Mouse (Mus musculus): ENCODE measurements around the gene Erbb2. TPM values are rescaled to one million over a fixed set of nuclear protein-coding genes. Genes with fewer than 3 reads are reported as not detected.

Erbb2 gene
- total and polyA plus RNA-seq, 2 experiments, result 0.72 to 1.0 TPM

- Histone ChIP-seq H3K79me2 (ENCODE audit: control insufficient read depth, insufficient read depth, low read length) (no peaks in the 10 kb centered on the region), H3K4me1 (ENCODE audit: control insufficient read depth, insufficient read depth, low read length) (no peaks in the 10 kb centered on the region), H3K9ac (ENCODE audit: low read depth, low read length) (no peak overlapping the region), H3K27ac (replicated peaks; ENCODE audit: insufficient read depth, low read depth, low read length) (no peak overlapping the region), H3K27me3 (ENCODE audit: control insufficient read depth, insufficient read depth, low read length) (peaks cover 3% of the 10 kb centered on the region; the same call in 1 of the 2 replicates), H3K36me3 (ENCODE audit: control insufficient read depth, insufficient read depth, low read length) (no peaks in the 10 kb centered on the region), H3K4me3 (ENCODE audit: insufficient read depth, low read depth, low read length) (no peak overlapping the region)
- WGBS, result 74% methylated on average over 13 of the region's 13 CpGs
- DNase-seq (ENCODE audit: extremely low read depth, low read depth, low spot score), result no peak
- no peak for TF ChIP-seq POLR2A (IDR thresholded peaks at IDR 0.05; ENCODE audit: extremely low read depth, insufficient read depth, low read length)
- TF ChIP-seq CTCF (IDR thresholded peaks at IDR 0.05; ENCODE audit: low read depth, low read length), result no peak
Observed at GRCm38 (mm10) chr11:98479026-98479939, 67.0 kb downstream of the Erbb2 start.

GRCm38 (mm10) chr11:98479940-98480497 lies 67.7 kb downstream of the Erbb2 start:
- Histone ChIP-seq H3K4me3 (ENCODE audit: insufficient read depth, low read depth, low read length) (no peak overlapping the region), H3K27ac (replicated peaks; ENCODE audit: insufficient read depth, low read depth, low read length) (no peak overlapping the region), H3K36me3 (ENCODE audit: control insufficient read depth, insufficient read depth, low read length) (no peaks in the 10 kb centered on the region), H3K27me3 (ENCODE audit: control insufficient read depth, insufficient read depth, low read length) (peaks cover 3% of the 10 kb centered on the region; the same call in 1 of the 2 replicates), H3K4me1 (ENCODE audit: control insufficient read depth, insufficient read depth, low read length) (no peaks in the 10 kb centered on the region), H3K9ac (ENCODE audit: low read depth, low read length) (no peak overlapping the region), H3K79me2 (ENCODE audit: control insufficient read depth, insufficient read depth, low read length) (no peaks in the 10 kb centered on the region)
- WGBS, result 89% methylated on average over 12 of the region's 12 CpGs
- no peak for DNase-seq (ENCODE audit: extremely low read depth, low read depth, low spot score)
- TF ChIP-seq CTCF (IDR thresholded peaks at IDR 0.05; ENCODE audit: low read depth, low read length) (no peak), POLR2A (IDR thresholded peaks at IDR 0.05; ENCODE audit: extremely low read depth, insufficient read depth, low read length) (no peak)

- no peak for DNase-seq (ENCODE audit: extremely low read depth, low read depth, low spot score)
- H3K36me3 ChIP-seq (ENCODE audit: control insufficient read depth, insufficient read depth, low read length), result no peaks in the 10 kb centered on the region
- WGBS, result 60% methylated on average over 6 of the region's 6 CpGs
- H3K27ac ChIP-seq (replicated peaks; ENCODE audit: insufficient read depth, low read depth, low read length), result no peak overlapping the region
- TF ChIP-seq POLR2A (IDR thresholded peaks at IDR 0.05; ENCODE audit: extremely low read depth, insufficient read depth, low read length) (no peak), CTCF (IDR thresholded peaks at IDR 0.05; ENCODE audit: low read depth, low read length) (no peak)
- no peaks in the 10 kb centered on the region for H3K4me1 ChIP-seq (ENCODE audit: control insufficient read depth, insufficient read depth, low read length)
- peaks cover 3% of the 10 kb centered on the region; the same call in 1 of the 2 replicates for H3K27me3 ChIP-seq (ENCODE audit: control insufficient read depth, insufficient read depth, low read length)
- H3K79me2 ChIP-seq (ENCODE audit: control insufficient read depth, insufficient read depth, low read length), result no peaks in the 10 kb centered on the region
- H3K9ac ChIP-seq (ENCODE audit: low read depth, low read length), result no peak overlapping the region
- no peak overlapping the region for H3K4me3 ChIP-seq (ENCODE audit: insufficient read depth, low read depth, low read length)
Observed at GRCm38 (mm10) chr11:98481231-98481630, 69.0 kb downstream of the Erbb2 start.

DNA sequence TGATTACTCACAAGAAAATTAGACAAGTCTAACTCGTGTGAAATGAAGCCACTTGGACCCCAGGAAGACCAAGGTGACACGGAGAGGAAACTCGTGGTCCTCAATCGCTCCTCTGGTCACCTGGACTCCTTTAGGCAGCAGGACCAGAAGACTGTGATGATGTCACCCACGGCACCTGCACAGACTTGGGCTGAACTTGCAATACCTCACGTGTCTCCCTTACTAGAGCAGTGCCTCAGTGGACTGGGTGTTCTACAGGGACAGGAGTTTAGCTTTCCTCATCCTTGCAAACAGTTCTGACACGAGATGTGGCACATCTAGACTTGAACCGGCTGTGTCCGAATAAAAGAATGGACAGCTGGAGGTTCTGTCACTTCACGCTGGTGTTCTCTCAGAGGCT lies 69.8 kb downstream of the Erbb2 start:
- WGBS, result 82% methylated on average over 10 of the region's 10 CpGs

DNA sequence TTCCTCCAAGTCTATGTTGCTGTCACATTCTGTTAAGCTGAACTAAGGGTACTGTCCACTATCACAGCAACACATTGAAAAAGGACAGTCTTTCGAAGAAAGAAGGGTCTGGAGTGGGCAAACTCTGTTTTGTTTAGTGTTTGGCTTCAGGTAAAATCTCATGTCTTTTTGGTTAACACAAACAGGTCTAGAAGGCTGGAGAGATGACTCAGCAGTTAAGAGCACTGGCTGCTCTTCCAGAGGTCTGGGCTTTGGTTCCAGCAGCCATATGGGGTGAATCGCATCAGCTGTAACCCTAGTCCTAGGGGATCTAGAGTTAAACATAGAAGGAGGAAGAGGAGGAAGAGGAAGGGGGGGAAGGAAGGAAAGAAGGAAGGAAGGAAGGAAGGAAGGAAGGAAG lies 73.5 kb downstream of the Erbb2 start:
- 84% methylated on average over 2 of the region's 2 CpGs for WGBS
- H3K36me3 ChIP-seq (ENCODE audit: control insufficient read depth, insufficient read depth, low read length), result no peaks in the 10 kb centered on the region
- no peak for DNase-seq (ENCODE audit: extremely low read depth, low read depth, low spot score)

More for the DNA sequence above, 69.8 kb downstream of the Erbb2 start:
- Histone ChIP-seq H3K27me3 (ENCODE audit: control insufficient read depth, insufficient read depth, low read length) (no peaks in the 10 kb centered on the region), H3K9ac (ENCODE audit: low read depth, low read length) (no peak overlapping the region), H3K4me1 (ENCODE audit: control insufficient read depth, insufficient read depth, low read length) (no peaks in the 10 kb centered on the region), H3K4me3 (ENCODE audit: insufficient read depth, low read depth, low read length) (no peak overlapping the region), H3K27ac (replicated peaks; ENCODE audit: insufficient read depth, low read depth, low read length) (no peak overlapping the region), H3K36me3 (ENCODE audit: control insufficient read depth, insufficient read depth, low read length) (no peaks in the 10 kb centered on the region), H3K79me2 (ENCODE audit: control insufficient read depth, insufficient read depth, low read length) (no peaks in the 10 kb centered on the region)
- no peak for TF ChIP-seq CTCF (IDR thresholded peaks at IDR 0.05; ENCODE audit: low read depth, low read length)
- TF ChIP-seq POLR2A (IDR thresholded peaks at IDR 0.05; ENCODE audit: extremely low read depth, insufficient read depth, low read length), result no peak
- DNase-seq (ENCODE audit: extremely low read depth, low read depth, low spot score), result no peak

More for the DNA sequence above, 73.5 kb downstream of the Erbb2 start:
- H3K4me3 ChIP-seq (ENCODE audit: insufficient read depth, low read depth, low read length), result no peak overlapping the region
- no peak overlapping the region for H3K9ac ChIP-seq (ENCODE audit: low read depth, low read length)
- H3K79me2 ChIP-seq (ENCODE audit: control insufficient read depth, insufficient read depth, low read length), result no peaks in the 10 kb centered on the region
- no peak overlapping the region for H3K27ac ChIP-seq (replicated peaks; ENCODE audit: insufficient read depth, low read depth, low read length)
- TF ChIP-seq CTCF (IDR thresholded peaks at IDR 0.05; ENCODE audit: low read depth, low read length) (no peak), POLR2A (IDR thresholded peaks at IDR 0.05; ENCODE audit: extremely low read depth, insufficient read depth, low read length) (no peak)
- H3K4me1 ChIP-seq (ENCODE audit: control insufficient read depth, insufficient read depth, low read length), result no peaks in the 10 kb centered on the region
- no peaks in the 10 kb centered on the region for H3K27me3 ChIP-seq (ENCODE audit: control insufficient read depth, insufficient read depth, low read length)

Other genes with a start within 250 kb of the Erbb2 start
- gene Med1, start 219.2 kb upstream of the Erbb2 start, total RNA-seq (2014; rRNA removed), result 10.0 and 12.9 TPM in 2 replicates
- gene Med1, start 219.2 kb upstream of the Erbb2 start, polyA plus RNA-seq (2012; rRNA removed), result 5.3 and 5.6 TPM in 2 replicates
- gene Cdk12, start 209.4 kb upstream of the Erbb2 start, total RNA-seq (2014; rRNA removed), result 19.5 and 20.3 TPM in 2 replicates
- 5.8 and 7.9 TPM in 2 replicates for gene Cdk12, start 209.4 kb upstream of the Erbb2 start, polyA plus RNA-seq (2012; rRNA removed)
- gene Neurod2, start 82.8 kb upstream of the Erbb2 start, total RNA-seq (2014; rRNA removed), result not detected in 2 replicates
- gene Neurod2, start 82.8 kb upstream of the Erbb2 start, polyA plus RNA-seq (2012; rRNA removed), result not detected in 2 replicates
- gene Ppp1r1b, start 64.1 kb upstream of the Erbb2 start, total RNA-seq (2014; rRNA removed), result 0.55 and 0.87 TPM in 2 replicates
- gene Ppp1r1b, start 64.1 kb upstream of the Erbb2 start, polyA plus RNA-seq (2012; rRNA removed), result 2.8 and 4.3 TPM in 2 replicates
- 11.9 and 17.2 TPM in 2 replicates for gene Stard3, start 54.1 kb upstream of the Erbb2 start, total RNA-seq (2014; rRNA removed)
- 30.0 and 41.1 TPM in 2 replicates for gene Stard3, start 54.1 kb upstream of the Erbb2 start, polyA plus RNA-seq (2012; rRNA removed)
- gene Tcap, start 28.7 kb upstream of the Erbb2 start, total RNA-seq (2014; rRNA removed), result 3.5 TPM in 1 of 2 replicates, not detected in the other
- 0.10 and 0.16 TPM in 2 replicates for gene Tcap, start 28.7 kb upstream of the Erbb2 start, polyA plus RNA-seq (2012; rRNA removed)
- 1.7 TPM in 1 of 2 replicates, not detected in the other for gene Pnmt, start 26.0 kb upstream of the Erbb2 start, total RNA-seq (2014; rRNA removed)
- gene Pnmt, start 26.0 kb upstream of the Erbb2 start, polyA plus RNA-seq (2012; rRNA removed), result not detected in 2 replicates
- 0.37 and 0.87 TPM in 2 replicates for gene Pgap3, start 12.0 kb upstream of the Erbb2 start, total RNA-seq (2014; rRNA removed)
- 3.7 and 5.0 TPM in 2 replicates for gene Pgap3, start 12.0 kb upstream of the Erbb2 start, polyA plus RNA-seq (2012; rRNA removed)
- 62.8 and 64.1 TPM in 2 replicates for gene Mien1, start 26.5 kb downstream of the Erbb2 start, total RNA-seq (2014; rRNA removed)
- 75.0 and 101 TPM in 2 replicates for gene Mien1, start 26.5 kb downstream of the Erbb2 start, polyA plus RNA-seq (2012; rRNA removed)
- gene Grb7, start 33.9 kb downstream of the Erbb2 start, total RNA-seq (2014; rRNA removed), result 58.2 and 84.8 TPM in 2 replicates
- gene Grb7, start 33.9 kb downstream of the Erbb2 start, polyA plus RNA-seq (2012; rRNA removed), result 134 and 136 TPM in 2 replicates
- 0.37 and 0.60 TPM in 2 replicates for gene Ikzf3, start 133.6 kb downstream of the Erbb2 start, total RNA-seq (2014; rRNA removed)
- 0.82 and 1.1 TPM in 2 replicates for gene Ikzf3, start 133.6 kb downstream of the Erbb2 start, polyA plus RNA-seq (2012; rRNA removed)
- 0.28 and 0.94 TPM in 2 replicates for gene Zpbp2, start 138.6 kb downstream of the Erbb2 start, total RNA-seq (2014; rRNA removed)
- gene Zpbp2, start 138.6 kb downstream of the Erbb2 start, polyA plus RNA-seq (2012; rRNA removed), result 0.09 TPM in 1 of 2 replicates, not detected in the other
- gene Ormdl3, start 174.9 kb downstream of the Erbb2 start, total RNA-seq (2014; rRNA removed), result 48.3 and 62.0 TPM in 2 replicates
- 119 and 166 TPM in 2 replicates for gene Ormdl3, start 174.9 kb downstream of the Erbb2 start, polyA plus RNA-seq (2012; rRNA removed)
- not detected in 2 replicates for gene Lrrc3c, start 185.8 kb downstream of the Erbb2 start, total RNA-seq (2014; rRNA removed)
- gene Lrrc3c, start 185.8 kb downstream of the Erbb2 start, polyA plus RNA-seq (2012; rRNA removed), result not detected in 2 replicates
- not detected in 2 replicates for gene Gm12355, start 213.2 kb downstream of the Erbb2 start, total RNA-seq (2014; rRNA removed)
- not detected in 2 replicates for gene Gm12355, start 213.2 kb downstream of the Erbb2 start, polyA plus RNA-seq (2012; rRNA removed)
- not detected in 2 replicates for gene Gsdma3, start 213.9 kb downstream of the Erbb2 start, total RNA-seq (2014; rRNA removed)
- not detected in 2 replicates for gene Gsdma3, start 213.9 kb downstream of the Erbb2 start, polyA plus RNA-seq (2012; rRNA removed)
- not detected in 2 replicates for gene Gsdma2, start 234.3 kb downstream of the Erbb2 start, total RNA-seq (2014; rRNA removed)
- gene Gsdma2, start 234.3 kb downstream of the Erbb2 start, polyA plus RNA-seq (2012; rRNA removed), result not detected in 2 replicates

Measured in liver, adult 2 months (tissue).